Mouse (Mus musculus) adrenal gland, postnatal 4 days (tissue): ENCODE data around the gene Iqgap1. TPM values are rescaled to one million over a fixed set of nuclear protein-coding genes. Genes with fewer than 3 reads are reported as not detected.
"Not testable (repeated sequence)": the region's sequence is repeated elsewhere in the genome, so short reads cannot be mapped to it uniquely, and the experiment has no call there.

Experiments
- DNase-seq, 2 experiments: peaks; one replicate each; pipeline ENCODE4 v3.0.0; 2021 to 2022; ENCODE audit warnings: low spot score in 2 of 2, mixed read lengths in 2 of 2
- total RNA-seq, 2 experiments: library from RNA; stranded (reverse); gene quantifications; 2 replicates each; pipeline ENCODE4 v1.2.3; 2021

Gene Iqgap1
- total RNA-seq, 2 experiments from 2014 or later = 92.0 to 107 TPM

- no peak for DNase-seq
Measured at GRCm38 (mm10) chr7:80773834-80774614, 51.8 kb downstream of the Iqgap1 start.

GRCm38 (mm10) chr7:80770466-80770865 is 55.3 kb downstream of the Iqgap1 start:
- no peak for DNase-seq

- DNase-seq = no peak
Measured at GRCm38 (mm10) chr7:80766861-80767312, 58.9 kb downstream of the Iqgap1 start.

DNA sequence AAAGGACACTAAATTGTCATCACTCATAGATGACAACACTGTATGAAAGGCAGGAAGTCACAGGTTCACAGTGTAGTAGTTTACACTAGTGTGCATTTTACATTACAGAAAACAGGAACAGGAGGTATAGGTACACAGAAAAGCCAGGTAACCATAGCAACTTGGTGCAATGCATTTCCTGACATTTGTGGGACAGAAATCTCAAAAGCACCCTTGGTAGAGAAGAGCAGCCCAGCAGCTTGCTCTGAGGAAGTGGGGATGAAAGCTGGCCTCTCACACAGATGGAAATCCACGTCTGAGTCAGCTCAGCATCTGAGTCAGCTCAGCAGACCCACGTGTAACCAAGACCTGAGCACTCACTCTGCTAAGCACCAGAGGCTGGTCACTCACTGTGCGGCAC is 59.7 kb downstream of the Iqgap1 start:
- DNase-seq = no peak

GRCm38 (mm10) chr7:80763864-80764437 is 61.8 kb downstream of the Iqgap1 start:
- DNase-seq = no peak

- no peak for DNase-seq
Measured at GRCm38 (mm10) chr7:80762297-80762696, 63.5 kb downstream of the Iqgap1 start.

DNA sequence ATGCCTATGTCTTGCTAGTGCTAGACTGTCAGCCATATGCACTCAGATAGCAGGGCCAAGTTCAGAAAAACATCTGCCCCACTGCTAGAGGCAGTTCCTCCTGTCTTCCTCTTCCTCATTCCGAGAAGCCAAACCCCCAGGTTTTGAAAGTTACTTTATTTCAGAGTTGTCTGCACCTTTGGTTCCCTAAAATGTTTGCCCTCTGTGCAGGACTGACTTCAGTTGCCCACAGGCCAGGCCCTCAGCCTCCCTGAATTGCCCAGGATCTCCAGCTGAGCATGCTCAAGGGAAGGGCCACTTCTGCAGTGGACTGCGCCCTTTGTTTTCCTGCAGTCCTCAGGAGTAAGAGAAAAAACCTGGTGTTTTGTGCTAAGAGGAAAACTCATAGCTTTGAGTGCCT is 71.7 kb downstream of the Iqgap1 start:
- no peak for DNase-seq

DNA sequence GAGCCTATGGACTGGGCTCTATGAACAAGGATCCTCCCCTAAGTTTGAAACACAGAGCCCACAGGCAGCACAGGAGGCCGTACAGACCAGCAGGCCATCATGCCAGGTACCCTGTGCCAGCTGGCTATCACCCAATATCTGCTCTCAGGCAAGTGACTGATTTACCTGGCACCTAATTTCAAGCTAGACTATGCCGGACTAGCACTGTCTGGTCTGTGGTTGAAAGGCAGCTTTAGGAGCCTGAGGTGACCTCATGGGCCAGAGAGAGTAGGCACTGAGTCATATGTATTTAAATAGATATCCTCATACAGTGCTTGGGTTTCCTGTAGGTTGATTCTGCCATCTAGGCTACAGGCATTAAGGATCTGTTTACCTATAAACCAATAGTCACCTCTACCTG is 72.2 kb downstream of the Iqgap1 start:
- DNase-seq = no peak

DNA sequence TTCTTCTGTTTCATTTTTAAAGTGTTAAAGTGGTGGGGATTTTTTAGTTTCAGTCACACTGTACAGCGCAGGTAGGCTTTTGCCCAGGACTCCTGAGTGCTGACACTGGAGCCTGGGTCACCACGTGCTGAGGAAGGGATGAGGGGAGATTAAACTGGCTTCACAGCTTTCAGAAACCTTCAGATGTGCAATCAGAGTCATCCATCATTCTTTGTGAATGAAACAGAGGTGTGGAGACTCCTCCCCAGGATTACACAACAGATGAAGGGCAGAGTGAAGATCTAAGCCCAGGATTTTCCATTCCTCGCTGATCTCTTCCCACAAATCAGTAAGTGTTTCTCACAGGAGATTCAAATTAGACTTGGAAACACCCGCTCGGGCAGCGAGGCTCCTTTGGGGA is 76.2 kb downstream of the Iqgap1 start:
- DNase-seq = no peak

GRCm38 (mm10) chr7:80749109-80749508 is 76.7 kb downstream of the Iqgap1 start:
- not testable (repeated sequence) for DNase-seq

DNA sequence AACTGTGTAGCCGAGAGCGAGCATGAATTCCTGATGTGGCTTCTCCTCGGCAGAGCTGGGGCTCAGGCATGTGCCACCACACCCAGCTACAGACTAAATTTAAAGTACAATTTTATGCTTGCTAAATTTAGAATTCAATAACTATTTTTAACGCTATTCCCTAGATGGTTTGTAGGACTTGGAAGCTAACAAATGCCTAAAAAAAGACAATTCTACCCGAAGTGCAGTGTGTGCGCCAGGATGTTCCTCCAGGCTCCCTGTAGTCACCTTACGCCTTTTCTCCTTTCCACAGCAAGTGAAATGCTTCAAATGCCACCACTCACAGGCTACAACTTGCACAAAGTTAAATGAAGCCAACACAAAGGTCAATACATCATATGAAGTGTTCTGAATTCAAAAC is 78.4 kb downstream of the Iqgap1 start:
- no peak for DNase-seq

DNA sequence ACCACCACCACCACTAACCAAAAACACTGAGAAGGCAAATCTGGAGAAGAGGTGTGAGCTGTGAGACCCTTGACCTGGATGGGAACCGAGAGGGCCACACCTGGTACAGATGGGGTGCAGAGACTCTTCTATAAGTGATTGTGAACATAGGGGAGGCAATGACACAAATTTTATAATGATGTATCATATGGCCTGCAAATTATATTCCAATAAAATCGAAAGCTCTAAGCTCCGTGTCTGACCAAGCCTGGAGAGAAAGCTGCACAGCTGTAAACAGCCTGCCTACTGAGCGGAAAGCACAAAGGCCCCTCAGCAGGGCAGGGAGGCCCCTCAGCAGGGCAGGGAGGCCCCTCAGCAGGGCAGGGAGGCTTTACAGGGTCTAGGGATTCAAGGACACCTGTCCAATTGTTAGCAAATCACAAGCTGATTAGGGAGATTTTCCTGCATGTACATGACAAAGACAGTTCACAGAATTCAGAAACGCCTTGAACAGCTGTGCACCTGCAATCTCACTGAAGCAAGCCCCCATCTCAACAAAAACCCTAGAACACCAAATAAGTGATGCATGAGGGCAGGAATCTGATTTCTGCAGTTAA is 79.5 kb downstream of the Iqgap1 start:
- no peak for DNase-seq

DNA sequence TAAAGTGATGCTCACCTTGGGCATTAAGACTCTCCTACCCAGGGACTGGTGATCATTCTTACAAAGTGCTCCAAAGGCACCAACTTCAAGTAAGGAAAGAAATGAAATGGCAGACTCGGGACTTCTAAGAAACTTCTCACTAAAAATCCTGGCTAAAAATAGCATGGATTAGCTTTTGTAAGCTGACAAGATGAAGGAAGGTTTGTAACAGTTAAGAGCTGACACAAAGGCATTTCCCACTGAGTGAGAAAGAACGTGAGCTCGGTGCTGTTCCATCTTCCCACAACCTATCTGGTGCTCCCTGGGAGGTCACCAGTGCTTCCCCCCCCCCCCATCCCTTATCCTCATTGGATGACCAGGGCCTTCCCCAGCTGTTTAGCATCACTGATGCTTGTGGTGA is 80.0 kb downstream of the Iqgap1 start:
- no peak for DNase-seq

GRCm38 (mm10) chr7:80745250-80745649 is 80.5 kb downstream of the Iqgap1 start:
- DNase-seq = no peak

- no peak for DNase-seq
Measured at GRCm38 (mm10) chr7:80743920-80744630, 81.7 kb downstream of the Iqgap1 start.

DNA sequence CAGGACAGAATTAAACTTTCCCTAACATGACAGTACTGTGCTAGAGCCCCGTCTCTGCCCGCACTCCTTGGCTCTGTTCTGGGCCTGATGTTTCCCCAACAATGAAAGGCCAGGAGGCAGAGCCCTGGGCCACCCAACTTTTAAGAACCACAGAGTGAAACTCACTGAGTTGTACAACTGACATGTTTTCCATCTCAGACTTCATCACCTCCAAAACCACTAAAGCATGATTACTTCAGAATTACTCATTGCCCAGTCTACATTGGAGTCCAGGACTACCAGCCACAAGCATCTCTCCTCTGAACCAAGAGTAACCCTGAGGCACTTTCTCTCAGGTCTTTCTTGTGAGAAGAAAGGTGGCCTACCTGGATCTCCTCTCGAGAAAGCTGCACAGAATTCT is 83.1 kb downstream of the Iqgap1 start:
- no peak for DNase-seq

DNA sequence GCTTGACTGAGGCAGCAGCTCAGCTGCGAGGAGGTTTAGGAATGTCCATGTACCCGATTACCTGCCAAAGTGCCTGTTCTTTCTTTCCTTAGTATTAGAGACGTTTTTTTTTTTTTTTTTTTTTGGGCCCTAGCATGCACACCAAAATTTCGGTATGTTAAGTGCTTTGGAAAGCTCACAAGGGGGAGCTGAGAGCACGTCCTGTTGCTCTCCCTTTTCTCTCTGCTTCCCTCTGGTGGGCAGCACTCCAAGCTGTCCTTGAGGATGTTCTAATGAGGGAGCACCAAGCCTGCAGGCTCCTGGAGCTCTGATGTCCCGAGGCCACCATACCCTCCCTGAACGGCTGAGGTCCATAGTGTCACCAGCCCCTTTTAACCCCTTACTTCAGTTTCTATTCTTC is 84.8 kb downstream of the Iqgap1 start:
- peak; percentile 20 to 65 for DNase-seq

- no peak for DNase-seq
Measured at GRCm38 (mm10) chr7:80736199-80736598, 89.6 kb downstream of the Iqgap1 start.

GRCm38 (mm10) chr7:80732986-80733385 is 92.8 kb downstream of the Iqgap1 start:
- no peak for DNase-seq

DNA sequence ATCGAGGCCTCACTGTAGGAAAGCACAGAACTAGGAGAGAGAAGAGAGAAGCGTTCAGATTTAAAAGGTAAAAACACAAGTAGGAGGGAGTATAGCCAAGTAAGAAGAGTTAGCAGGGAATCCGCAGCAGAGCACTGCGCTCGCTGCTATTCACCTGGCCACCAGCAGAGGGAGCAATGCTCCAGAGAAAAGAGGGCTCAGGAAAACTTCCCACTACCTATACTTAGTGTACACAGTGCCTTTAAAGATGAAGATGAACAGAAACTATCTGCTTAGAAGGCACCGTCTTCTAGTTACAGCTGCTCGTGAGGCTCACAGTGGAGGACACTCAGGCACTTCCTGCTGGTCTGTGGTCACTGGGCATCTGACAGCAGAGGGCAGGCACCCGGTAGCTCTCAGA is 96.1 kb downstream of the Iqgap1 start:
- DNase-seq = peak; percentile 37 to 46

DNA sequence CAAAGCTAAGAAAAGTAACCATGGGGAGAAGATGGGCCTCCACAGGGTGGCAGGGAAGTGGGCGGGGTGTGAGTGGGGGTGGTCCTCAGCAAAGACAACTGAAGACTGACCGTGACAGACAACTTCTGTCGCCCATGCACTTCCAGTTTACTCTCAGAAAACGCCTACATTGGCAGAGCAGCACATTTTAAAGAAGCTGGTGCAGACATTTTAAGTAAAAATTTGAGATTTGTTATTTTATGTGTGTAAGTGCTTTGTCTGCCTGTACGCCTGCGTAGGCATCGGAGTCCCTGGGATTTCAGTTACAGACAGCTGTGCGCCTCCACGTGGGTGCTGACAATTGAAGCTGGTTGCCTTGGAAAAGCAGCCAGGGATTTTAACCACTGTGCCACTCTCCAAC is 104.7 kb downstream of the Iqgap1 start:
- no peak for DNase-seq

DNA sequence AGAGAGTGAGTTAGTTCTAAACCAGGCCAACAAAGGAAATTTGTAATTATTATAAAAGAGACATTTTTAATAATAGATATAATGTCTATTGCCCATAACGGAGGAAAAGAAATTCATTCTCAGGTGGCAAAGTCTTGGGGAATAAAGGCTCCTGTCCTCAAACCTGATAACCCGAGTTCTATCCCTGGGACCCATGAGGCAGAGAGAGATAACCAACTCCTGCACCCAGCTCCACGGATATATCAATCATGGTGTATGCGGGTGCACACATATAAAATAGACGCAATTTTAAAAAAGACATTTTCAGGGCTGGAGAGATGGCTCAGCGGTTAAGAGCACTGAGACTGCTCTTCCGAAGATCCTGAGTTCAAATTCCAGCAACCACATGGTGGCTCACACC is 106.2 kb downstream of the Iqgap1 start:
- no peak for DNase-seq
